Mouse (Mus musculus) spleen, postnatal 10 days (tissue): ENCODE results near the gene Cenpp.
A peak's percentile ranks its signal among the peaks of the same experiment; 100 is the strongest.

Experiments
- DNase-seq, 2 experiments: peaks; one replicate each; pipeline ENCODE4 v3.0.0; 2021 to 2022; ENCODE audit warnings: low spot score in 2 of 2

The Cenpp gene

DNA sequence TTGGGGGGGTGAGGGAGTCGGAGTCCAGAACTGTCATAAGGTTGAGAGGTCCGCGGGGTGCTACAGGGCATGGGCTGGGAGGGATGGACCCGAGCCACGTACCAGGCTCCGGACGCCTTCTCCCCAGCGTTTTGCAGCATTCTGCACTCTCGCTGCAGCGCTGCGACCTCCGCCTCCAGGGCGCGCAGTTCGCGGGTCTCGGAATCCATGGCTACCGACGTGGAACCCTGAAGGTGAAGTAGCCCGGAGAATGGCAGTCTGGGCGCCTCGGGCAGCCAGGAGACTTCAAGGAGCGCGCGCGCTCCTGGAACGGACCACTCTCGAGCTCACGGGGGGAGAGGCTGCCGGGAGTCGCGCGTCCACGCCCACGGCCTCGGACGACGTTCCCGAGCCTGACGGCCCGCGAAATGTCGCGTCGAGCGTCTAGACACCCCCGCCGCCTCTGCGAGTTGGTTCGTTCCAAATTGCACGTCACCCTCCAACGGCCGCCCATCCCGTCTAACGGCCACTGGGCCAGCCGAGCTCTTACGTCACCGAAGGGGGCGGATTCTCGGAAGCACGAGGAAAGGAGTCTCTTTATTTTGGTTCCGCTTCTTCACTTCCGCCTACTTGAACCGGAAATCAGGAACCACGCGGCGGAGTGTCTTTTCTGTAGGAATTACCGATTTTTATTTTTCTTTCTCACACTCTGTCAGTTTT lies at the start of gene Cenpp, which contains the start of gene Nol8:
Gene Cenpp, minus strand, starts transcription at position 305 of the 699 bp plus-strand sequence.
Gene Nol8, plus strand, starts transcription at position 598 of the 699 bp plus-strand sequence.
- DNase-seq: peak; percentile 98 to 100

DNA sequence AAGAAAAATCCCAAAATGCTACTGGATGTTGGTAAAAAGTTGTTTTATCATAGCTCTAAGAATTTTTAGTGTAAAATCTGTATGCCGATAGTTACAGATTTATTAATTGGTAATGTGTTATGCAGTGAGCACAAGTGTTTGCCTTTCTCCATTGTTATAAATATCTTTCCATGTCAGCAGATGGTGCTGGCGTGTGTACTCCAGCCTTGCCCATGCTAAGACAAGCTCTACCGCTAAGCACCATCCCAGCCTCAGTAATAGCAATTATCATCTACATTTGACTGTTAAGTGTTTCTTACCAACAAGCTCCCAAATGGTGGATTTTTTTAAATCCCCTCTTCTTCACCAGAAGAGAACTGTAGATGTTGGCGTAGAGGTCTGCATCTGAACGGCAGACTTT lies 38.5 kb upstream of the Cenpp start:
- DNase-seq: no peak

DNA sequence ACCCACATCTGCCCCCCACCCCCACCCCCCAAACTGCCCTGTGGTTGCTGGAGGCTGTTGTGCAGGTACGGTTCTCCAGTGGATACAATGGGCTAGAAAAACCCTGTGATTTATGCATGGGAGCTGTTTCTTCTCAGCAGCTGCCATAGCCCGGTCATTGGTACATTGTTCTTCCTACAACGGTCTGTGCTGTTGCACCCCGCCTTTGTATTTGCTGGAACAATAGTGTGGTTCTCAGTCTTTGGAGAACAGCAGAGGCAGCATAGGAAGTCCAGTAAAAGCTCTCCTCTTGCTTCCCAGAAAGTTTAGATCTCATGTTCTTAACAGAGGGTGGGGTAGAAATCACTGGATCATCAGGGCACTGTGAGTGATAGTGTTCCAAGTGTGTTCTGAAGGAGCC lies 31.7 kb upstream of the Cenpp start:
- no peak for DNase-seq

DNA sequence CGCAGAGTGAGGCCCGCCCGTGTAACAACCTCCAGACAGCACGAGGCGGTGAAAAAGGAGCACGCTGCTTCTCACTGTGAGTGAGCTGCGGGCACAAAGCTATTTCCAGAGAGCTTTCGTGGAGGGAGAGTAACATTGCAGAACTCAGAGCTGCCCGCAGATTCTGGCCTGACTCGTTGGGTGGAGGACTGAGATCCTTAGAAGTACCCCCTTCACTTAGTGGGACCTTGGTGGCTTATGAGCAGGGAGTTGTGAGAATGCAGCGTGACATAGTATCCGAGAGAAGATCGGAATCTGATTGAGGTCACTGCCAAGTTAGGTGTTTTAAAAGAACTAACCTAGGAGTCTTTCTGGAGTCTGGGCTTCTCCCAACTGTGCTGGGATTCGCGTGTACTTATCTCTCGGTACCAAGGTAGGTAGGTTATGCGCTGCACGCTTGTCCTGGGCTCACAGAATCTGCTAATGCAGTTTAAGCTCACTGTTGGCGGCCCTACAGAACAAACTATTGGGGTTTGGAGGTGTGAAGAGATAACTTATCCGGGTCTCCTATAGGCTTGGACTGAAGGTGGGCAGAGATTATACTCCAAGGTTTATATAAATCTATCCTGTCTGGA lies 29.8 kb upstream of the Cenpp start:
- DNase-seq: no peak

DNA sequence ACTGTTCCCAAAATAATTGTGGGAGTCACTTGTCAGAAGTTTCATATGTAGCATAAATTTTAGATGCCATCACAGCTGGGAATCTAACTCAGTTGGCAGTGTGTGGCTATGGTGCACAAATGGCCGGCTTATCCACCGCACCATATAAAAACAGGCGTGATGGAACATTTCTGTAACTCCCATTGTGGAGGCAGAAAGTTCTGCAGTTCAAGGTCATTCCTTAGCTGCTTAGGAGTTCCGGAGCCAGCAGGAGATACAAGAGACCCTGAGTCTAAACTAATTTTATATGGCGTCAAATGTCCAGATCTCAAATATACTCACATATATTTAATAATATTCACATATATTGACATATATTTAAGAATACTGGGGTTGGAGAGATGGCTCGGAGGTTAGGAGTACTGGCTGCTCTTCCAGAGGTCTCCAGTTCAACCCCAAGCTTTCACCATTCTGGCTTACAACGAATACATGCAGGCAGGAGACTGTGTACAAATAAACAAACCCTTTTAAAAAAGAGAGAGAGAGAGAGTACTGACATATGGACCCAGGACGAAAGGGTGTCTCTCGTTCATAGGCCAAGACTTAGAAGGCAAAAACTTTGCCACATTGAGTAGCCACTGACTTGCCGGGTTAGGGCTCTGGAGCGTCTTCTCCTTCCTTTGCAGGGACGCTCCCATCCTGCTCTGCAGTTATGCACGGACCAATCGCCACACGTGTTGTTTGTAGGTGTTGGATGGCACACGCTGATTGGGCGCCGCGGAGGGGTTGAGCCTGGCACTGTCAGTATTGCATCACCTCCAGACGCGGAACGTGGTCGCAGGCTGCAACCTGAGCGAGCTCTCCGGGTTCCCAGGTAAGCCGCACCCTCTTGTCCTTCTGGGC lies 29.0 kb upstream of the Cenpp start, which contains the start of gene Iars:
Gene Iars, plus strand, starts transcription at position 750 of the 882 bp plus-strand sequence.
- peak; percentile 93 to 97 for DNase-seq

DNA sequence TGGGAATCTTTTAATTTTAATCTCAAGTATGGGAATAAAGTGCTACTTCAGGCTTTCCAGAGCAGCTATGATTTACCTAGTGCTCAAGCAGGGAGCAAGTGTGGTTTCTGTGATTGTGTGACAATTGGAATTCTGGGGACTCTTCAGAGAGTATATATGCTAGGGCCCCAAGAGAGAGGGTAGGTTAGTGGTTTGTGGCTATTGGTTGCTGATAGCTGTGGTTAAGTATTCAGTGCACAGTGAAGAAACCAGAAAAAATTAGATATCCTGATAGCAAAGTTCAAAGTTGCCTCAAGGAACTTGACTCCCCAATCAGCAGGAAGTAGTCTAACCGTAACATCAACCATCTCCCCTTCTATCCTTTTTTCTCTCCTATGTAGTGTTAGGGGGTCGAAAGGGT lies 25.2 kb upstream of the Cenpp start:
- DNase-seq: no peak

DNA sequence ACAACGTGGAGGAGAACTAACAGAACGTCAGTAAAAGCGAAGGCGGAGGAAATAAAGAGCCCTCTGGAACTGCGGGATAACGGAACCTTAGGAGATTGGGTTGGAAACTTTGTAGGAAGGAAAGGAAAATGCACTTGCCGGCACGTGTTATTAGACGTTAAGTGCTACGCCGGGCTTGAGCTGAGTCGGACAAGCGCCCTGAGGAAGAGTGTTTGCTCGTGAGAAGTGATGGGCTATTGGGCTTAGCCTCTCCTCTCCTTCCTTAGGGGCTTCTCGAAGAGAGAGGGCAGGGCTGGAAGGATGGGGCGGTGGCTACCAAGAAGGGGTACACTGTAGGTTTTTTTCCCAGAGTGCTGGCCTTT lies 576 bp upstream of the Cenpp start:
- peak in 1 of 2 experiments; percentile 62 for DNase-seq

DNA sequence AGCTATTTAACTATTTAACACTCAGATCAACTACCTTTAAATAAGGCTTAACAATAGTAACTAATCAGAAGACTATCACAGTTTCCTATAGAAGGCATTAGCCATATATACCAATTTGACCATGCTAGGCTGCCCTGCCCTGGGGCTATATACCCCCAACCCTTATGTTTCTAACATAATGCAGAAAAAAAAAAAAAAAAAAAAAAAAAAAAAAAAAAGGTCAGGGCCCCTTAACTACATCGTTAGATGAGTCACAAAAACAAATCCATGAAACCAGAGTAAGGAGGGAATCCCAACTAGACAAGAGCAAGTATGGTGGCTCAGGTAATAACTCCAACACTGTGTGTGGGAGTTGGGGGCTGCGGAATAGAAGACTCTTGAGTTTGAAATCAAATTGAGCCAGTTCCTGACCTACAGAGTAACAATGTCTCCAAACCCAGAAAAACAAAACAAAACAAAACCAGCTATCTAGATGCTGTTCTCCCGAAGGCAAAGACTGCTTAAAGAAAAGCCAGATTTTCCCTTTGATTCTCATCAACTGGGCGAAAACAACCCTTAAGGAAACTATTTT lies 719 bp downstream of the Cenpp start:
- no peak for DNase-seq

DNA sequence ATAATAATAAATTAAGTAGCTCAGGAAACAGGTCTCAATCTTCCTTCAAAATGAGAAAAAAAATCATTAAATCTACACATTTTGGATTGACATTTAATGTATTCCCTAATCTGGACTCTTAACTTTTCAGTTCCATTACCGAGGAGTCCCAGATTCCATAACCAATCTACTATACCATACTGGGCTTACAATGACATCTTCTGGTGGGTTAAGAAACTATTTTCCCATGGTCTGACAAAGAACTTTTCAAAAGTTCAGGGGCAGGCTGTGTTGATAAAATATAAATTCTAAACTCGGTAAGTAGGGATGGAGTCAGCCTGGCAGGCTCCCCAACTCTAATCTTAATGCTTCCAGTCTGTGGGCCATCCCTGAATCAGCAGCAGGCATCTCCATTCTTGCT lies 1.4 kb downstream of the Cenpp start:
- no peak for DNase-seq

DNA sequence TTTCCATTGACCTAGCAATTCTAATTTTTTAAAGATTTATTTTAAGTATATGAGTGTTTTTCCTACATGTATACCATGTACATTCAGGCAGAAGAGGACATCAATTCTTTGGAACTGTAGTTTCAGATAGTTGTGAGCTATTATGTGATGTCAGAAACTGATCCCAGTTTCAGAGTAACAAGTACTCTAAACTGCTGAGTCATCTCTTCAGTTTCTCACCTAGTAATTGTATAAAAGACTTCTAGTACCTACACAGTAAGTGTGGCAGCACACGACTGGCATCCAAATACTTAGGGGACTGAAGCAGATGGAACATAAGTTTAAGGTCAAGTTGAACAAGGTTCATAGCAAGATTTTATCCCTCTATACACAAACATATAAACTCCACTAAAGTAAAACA lies 6.6 kb downstream of the Cenpp start:
- DNase-seq: no peak

DNA sequence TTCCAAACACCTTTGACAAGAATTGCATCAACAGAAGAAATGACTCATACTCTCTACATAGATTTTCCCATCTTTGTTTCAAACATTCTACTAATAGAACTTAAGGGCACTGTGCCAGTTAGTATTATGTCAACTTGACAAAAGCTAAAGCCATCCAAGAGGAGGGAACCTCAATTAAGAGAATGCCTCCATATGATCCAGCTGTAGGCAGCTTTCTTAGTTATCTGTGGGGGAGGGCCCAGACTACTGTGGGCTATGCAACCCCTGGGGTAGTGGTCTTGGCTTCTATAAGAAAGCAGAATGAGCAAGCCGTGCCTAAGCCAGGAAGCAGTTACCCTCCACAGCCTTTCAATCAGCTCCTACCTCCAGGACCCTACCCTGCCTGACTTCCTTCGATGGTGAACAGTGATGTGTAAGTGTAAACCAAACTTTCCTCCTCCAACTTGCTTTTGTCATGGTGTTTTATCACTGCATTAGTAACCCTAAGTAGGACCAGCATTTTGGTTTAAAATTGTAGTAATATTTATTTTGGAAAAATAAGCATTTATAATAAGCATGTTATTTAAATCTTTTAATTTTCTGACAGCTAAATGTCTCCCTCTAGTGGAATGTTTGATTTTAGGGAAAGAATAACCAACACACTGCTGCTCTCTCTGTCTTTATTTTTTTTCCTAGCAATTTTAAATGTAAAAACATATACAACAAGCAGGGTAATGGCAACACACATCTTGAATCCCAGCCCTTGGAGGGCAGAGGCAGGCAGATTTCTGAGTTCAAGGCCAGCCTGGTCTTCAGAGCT lies 7.7 kb downstream of the Cenpp start:
- no peak for DNase-seq

DNA sequence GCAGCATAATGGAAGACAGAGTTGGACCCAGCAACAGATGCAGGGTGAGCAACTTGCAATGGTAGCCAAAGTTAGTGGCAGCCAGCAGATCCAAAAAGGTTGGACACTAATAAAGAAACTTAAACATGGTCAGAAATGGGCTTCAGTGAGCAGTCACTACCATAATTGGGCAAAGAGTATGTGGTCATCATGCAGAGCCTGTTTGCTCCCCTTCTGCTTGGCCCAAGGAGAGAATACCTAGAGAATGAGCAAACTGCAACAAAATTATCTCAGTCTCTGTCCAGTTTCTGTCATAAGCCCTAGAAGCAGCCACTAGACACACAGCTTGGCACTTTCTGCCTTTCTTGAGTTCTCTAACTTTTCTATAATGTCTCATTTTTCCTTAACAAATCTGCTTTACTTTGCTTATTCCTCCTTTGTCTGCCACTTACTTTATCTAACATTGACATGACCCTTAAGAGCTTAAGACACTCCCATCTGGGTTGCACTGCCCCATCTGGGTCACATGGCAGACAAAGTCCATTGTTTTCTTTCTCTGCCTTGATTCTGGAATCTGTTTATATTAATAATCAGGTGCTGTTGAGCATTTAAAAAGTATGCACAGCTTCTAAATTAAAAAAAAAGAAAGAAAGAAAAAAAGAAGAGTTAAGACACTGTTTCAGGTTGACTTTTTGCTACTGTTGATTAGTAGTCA lies 8.8 kb downstream of the Cenpp start:
- DNase-seq: no peak

DNA sequence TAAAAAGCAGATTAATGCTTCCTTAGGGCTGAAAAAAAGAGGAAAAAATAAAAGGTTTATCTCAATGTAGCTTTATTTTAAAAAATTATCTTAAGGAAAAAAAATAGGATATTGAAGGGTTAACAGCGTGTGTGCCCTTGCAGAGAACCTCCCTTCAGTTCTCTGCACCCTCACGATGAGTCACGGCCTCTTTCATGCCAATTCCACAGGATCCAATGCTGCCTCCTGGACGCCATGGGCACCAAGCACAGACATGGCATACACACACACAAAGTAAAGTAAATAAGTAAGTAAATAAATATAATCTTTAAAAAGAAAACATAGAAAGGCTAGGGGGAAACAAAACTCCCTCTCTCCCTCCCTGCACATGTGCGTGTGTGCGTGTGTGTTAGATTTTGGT lies 9.9 kb downstream of the Cenpp start:
- DNase-seq: no peak

DNA sequence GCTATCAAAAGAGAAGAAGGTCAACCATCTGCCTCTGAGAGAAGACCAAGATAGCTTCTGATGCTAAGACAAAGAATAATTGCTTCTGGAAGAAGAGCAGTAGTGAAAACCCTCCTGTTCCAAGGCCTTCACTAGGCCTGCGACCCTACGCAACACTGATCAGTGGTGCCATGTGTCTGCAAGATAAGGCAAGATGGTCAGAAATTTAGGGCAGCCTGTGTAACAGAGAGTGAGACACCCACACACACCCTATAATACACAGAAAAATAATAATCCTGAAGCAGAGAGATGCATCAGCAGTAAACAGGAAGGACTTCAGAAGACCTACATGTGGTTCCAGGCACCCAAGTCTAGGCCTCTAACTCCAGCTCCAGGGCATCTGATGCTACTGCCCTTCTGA lies 12.6 kb downstream of the Cenpp start:
- no peak for DNase-seq

DNA sequence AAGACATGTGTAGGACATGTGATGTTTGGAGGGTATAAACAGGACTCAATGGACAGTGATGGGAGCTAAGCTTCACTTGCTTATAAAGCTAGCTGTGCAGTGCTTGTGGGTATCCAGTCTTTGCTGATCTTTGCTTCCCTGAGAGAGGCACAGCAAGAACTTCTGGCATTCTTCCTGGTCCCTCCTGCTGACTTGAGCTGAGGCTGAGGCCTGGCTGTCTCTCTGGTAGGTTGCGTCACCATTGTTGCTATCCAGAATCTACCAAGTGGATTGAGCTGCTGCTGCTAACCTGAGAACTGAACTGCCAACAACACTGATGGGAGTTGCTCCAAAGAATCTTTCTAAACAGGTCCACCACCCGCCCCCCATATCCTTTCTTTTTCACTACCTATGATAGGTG lies 23.5 kb downstream of the Cenpp start:
- no peak for DNase-seq

DNA sequence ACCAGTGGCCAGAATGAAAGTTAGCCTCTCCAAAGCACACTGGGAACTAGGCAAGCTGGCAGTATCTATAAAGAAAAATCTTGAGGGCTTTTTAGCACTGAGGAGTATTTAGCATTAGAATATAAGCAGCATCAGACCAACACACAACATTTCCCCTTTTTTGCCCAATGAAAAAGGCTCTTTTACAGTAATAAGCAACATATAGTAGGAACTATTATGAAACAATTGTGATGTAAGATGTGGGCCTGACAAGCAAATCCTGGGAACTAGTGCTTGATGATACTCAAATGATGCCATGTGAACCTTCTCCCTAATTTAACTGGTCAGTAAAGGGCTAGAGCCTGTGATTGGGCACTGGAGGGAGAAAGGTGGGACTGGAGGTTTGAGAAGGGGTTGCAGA lies 24.4 kb downstream of the Cenpp start:
- DNase-seq: no peak

DNA sequence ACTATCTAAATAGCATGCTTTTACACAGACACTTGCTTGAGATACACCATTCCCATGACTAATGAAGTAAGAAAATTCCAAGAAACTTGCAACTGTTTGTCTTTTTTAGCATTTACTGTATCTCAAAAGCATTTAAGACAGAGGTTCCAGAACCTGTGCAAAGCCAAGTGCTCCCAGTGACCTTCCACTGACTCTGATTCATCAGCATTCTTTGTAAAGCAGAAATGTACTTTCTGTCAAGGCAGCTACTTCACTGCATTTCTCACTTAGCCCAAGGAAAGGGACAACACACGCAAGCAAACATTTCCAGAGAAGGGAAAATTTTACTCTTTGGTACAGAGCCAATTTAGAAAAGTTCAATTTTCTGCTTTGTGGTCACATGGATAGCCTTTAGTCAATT lies 29.4 kb downstream of the Cenpp start:
- no peak for DNase-seq

DNA sequence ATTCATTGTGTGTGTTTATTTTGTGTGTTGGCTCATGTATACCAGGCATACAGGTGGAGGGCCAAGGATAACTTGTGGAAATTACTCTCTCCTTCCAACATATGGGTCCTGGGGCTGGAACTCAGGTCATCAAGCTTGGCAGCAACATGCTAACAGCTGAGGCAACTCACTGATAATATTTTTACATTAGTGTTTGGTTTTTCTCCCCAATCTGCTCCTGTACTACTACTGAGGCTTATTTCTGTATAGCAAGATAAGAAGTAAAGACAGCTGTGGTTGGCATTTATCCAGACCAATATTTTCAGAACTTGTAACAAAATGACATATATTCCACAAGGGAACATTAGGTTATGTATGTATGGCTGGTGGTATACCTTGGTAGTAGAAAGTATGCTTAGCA lies 34.2 kb downstream of the Cenpp start:
- DNase-seq: no peak

DNA sequence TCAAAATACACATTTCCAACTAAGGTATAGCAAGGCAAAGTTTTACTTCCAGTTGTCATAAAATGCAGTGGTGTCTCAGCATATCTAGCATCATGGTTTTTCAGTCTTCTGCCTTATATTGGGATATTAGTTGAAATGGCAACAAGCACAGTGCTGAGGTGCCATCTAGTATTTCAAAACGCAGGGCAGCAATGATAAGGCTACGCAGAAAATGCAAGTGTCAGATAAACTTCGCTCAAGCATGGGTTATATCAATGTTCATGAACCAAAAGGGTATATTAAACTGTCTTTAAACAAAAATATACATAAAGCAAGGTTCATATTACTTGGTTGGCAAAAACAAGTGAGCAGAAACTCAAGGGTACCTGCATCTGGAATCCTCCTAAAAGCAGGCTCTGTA lies 35.6 kb downstream of the Cenpp start:
- DNase-seq: no peak

DNA sequence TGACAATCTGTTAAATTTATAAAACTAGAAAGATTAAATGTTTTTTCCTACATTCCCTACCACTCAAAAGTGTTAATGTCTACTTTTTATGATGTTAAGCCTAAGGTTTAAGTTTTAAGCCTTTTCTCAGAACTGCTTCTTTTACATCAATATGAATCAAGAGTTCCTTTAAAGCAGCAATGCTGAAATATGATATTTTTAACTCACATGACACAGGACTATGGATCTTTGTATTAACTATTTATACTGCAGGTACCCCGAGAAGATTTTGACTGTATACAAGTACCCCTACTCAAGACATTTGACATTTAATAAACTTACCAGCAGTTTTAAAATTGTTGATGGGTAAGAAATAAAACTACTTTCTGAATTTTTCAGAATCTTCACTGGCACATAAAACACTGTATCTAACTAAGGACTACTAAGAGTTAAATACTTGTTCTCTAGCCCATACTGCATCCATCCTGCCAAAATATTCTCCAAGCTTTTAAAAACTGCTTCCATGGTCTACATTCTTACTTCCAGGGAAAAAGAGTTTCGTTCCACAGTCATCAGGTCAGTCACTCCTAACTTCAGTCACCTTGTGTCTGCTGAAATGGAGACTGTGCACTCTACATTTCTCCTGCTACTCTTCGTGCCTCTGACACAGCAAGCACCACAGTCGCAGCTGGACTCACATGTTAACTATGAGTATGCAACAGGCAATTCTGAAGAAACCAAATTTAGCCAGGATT lies 43.8 kb downstream of the Cenpp start:
- DNase-seq: no peak
